In the genomic region with DNA sequence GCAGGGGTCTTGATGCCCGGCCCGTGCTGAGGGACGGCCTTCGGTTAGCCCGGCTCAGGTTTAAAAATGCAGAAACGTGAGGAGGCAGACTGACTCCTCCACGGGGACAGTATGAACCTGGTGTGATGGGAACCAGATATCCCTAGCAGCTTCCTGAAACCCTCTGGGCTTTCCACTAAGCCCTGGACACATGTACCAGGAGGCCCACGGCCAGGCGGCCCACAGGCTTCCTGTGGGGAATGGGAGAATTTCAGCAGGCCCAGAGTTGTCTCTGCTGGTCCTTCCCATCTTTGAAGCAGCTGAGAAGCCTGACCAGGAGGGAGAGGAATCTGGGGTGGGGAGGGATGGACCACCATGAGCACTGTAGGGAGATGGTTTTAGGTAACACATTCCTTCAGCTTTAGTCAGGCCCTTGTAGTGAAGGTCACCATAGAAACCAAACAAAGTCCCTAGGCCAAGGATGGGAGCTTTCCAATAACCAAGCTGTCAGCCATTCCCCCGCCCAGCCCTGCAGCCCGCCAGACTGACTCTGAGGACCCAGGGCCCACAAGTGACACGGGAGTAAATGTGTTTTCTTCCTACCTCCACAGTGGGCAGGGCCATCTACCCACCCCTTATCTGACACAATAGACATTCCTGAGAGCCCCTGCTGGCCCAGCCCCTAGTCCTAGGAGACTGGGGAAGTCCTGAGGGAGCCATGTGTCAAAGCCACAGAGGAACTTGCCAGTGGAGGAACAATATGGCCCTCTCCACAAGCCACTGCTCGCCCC, we compare ENCODE assay signal across 7 mouse cellular contexts.
DNase-seq lines count a peak whose midpoint lies in the region; ATAC-seq lines count a peak whose summit lies in the region.

No protein-coding gene starts in this region.

- H3K27ac ChIP-seq in heart, embryonic 15.5 days, result peak overlapping the region; percentile 79

- no peak overlapping the region for H3K9ac ChIP-seq in heart, embryonic 15.5 days

- ATAC-seq in heart, embryonic 15.5 days (replicated peaks; ENCODE audit: insufficient number of reproducible peaks, insufficient read depth, low FRiP score, low read depth), result no peak

- no peaks in the 10 kb centered on the region for H3K9me3 ChIP-seq in heart, embryonic 15.5 days (replicated peaks)

- H3K4me1 ChIP-seq in heart, embryonic 15.5 days (replicated peaks), result peaks cover 32% of the 10 kb centered on the region

- H3K4me3 ChIP-seq in heart, embryonic 15.5 days, result no peak overlapping the region

- H3K4me2 ChIP-seq in heart, embryonic 15.5 days, result peak overlapping the region; percentile 49

- peak; percentile 9 for DNase-seq in MN1 (ENCODE audit: low spot score)
- peak; percentile 53 for DNase-seq in embryo, embryonic 11 days
- peak; percentile 53 to 65 for DNase-seq in lung, adult 18-20 months
- no peak for DNase-seq in retina, postnatal 1 day
- DNase-seq in frontal cortex, postnatal 25 days (ENCODE audit: low spot score in 2 of 2), result no peak
- DNase-seq in adrenal gland, postnatal 25 days, result no peak

- H3K27me3 ChIP-seq in heart, embryonic 15.5 days, result no peaks in the 10 kb centered on the region

- H3K36me3 ChIP-seq in heart, embryonic 15.5 days, result no peaks in the 10 kb centered on the region

- WGBS in heart, embryonic 15.5 days, result 43% methylated on average over 13 of the region's 13 CpGs

Comparison
In these comparisons a context has a peak if more than half of its experiments do, and no peak if none do; other contexts are left out.
1. DNase-seq: peak in MN1 (single experiment), embryo, embryonic 11 days (single experiment) and lung, adult 18-20 months (2 of 2); none in retina, postnatal 1 day (single experiment), frontal cortex, postnatal 25 days (0 of 2) and adrenal gland, postnatal 25 days (single experiment).